Mouse (Mus musculus) hematopoietic multipotent progenitor cell, adult 10-12 weeks (in vitro differentiated cells): ENCODE data around the gene Klri2. TPM values are rescaled to one million over a fixed set of nuclear protein-coding genes. Genes with fewer than 3 reads are reported as not detected.

Experiments used
- polyA plus RNA-seq: library from polyadenylated mRNA; stranded (reverse); fragments of >175 nt; gene quantifications from 2 replicates; pipeline ENCODE4 v1.2.3, GENCODE M21; 2012; ENCODE audit warnings: low replicate concordance

Gene Klri2
- polyA plus RNA-seq: 0.23 and 0.52 TPM in 2 replicates

DNA sequence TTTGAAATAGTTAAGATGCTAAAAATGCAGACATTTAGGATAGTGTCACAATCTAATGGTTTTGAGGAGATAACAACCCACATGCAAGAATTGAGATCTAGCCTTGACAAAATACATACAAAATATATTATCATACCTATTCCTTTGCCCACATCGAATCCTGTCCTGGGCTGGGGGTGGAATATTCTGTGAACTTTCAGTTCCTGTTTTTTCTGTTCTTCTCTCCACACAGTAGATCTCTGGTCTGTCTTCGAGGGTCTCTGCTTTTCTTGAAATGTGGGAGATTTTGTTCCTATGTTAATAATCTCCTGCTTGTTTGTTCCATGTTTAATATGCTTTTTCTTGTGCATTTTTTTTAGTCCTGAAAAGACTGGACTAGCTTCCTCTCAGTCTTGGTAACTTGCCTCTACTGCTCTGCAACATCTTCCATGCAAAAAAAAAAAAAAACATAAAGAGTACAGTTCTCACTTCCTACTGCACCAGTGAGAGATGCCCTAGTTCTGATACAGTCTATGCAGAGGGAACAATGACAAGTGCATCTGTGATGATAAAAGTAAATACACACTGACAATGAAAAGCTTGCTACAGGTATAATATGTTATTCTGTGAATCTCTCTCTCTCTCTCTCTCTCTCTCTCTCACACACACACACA is at the start of gene Klri2:
TSS of gene Klri2 (minus strand) at position 416 of the 653 bp plus-strand sequence.

DNA sequence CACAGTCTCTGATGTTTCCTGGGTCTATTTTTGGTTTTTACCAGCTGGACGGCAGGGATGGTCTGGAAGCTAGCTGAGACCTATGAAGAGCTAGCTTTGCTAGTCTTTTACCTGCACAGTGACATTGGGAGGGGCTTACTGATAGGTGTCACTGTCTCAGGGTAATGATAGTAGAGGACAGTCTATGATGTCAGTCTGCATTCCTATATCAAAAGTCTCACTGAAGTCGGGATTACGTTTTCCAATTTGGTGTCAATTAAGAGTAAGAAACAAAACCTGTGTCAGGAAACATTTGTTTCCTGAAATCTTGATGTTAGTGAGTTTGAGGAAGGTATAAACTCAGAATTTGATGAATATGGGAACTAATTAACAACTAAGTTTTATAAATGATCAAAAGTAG is 43.9 kb upstream of the Klri2 start, which contains the start of gene Gm156:
TSS of gene Gm156 (minus strand) at position 101 of the 400 bp plus-strand sequence.

DNA sequence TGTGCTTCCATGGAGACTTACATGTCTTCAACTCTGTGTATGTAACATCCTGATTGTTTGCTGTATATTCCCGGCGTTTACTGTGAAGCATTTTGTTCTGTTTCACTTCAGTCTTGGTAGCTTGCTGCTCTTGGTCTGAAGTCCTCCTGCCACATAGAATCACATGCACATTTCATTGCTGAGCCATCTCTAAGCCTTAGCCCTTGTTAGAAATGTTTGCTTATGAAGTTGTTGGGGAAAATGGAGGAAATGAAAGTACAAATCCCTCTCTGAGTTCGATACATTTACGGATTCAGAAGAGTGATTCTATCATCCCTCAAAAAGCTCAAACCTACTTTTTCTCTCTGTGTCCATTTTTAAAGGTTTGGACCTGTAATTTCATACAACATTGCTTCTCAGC is 23.3 kb downstream of the Klri2 start, which contains the start of gene Klri1:
TSS of gene Klri1 (minus strand) at position 101 of the 400 bp plus-strand sequence.

Other genes starting within 250 kb of the Klri2 start
- gene Olr1, start 233.3 kb downstream of the Klri2 start, polyA plus RNA-seq: 0.15 and 0.17 TPM in 2 replicates
- not detected in 2 replicates for gene Tmem52b, start 227.9 kb downstream of the Klri2 start, polyA plus RNA-seq
- gene Gabarapl1, start 207.3 kb downstream of the Klri2 start, polyA plus RNA-seq: 12.9 and 13.7 TPM in 2 replicates
- gene Klre1, start 162.6 kb downstream of the Klri2 start, polyA plus RNA-seq: 0.93 and 1.4 TPM in 2 replicates
- 1.9 and 3.4 TPM in 2 replicates for gene Klrd1, start 148.7 kb downstream of the Klri2 start, polyA plus RNA-seq
- gene Klrk1, start 116.6 kb downstream of the Klri2 start, polyA plus RNA-seq: 2.8 and 4.9 TPM in 2 replicates
- 0.36 TPM in 1 of 2 replicates, not detected in the other for gene Klrc3, start 97.1 kb downstream of the Klri2 start, polyA plus RNA-seq
- 0.08 and 0.15 TPM in 2 replicates for gene Klrc2, start 79.8 kb downstream of the Klri2 start, polyA plus RNA-seq
- gene Klrc1, start 61.5 kb downstream of the Klri2 start, polyA plus RNA-seq: 3.2 and 5.7 TPM in 2 replicates
- gene Klri1, start 23.4 kb downstream of the Klri2 start, polyA plus RNA-seq: 0.28 and 1.3 TPM in 2 replicates
- not detected in 2 replicates for gene Gm156, start 43.8 kb upstream of the Klri2 start, polyA plus RNA-seq
- gene Gm17631, start 122.2 kb upstream of the Klri2 start, polyA plus RNA-seq: not detected in 2 replicates
- 0.91 and 1.8 TPM in 2 replicates for gene Klra17, start 136.2 kb upstream of the Klri2 start, polyA plus RNA-seq
- gene Klra5, start 177.2 kb upstream of the Klri2 start, polyA plus RNA-seq: not detected in 2 replicates